Mouse (Mus musculus) spleen, postnatal 36 days (tissue): ENCODE results near the gene Nectin3.
"Not testable (repeated sequence)": the region's sequence is repeated elsewhere in the genome, so short reads cannot be mapped to it uniquely, and the experiment has no call there.

Source experiments
- DNase-seq, 2 experiments: peaks; one replicate each; pipeline ENCODE4 v3.0.0; 2022; ENCODE audit warnings: low spot score in 2 of 2, mixed read lengths in 1 of 2

Gene Nectin3

DNA sequence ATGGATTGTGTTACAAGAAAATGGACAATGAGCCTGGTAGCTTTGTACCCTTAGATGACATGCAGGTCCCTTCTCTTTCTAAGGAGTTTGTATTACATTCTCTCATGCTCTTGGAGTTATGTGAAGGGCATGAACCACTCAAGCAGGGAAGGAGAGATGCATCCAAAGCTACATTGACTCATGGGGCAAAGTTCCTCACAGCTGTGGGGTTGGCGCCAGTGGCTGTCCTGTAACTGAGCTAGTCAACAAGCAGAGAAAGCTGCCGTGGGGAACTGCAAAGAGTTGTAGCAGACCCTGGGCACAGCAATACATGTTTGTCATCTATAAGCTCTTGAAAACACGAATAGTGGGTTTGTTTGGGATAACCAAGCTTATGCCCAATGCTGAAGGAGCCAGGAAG is 82.1 kb downstream of the Nectin3 start:
- DNase-seq: no peak

DNA sequence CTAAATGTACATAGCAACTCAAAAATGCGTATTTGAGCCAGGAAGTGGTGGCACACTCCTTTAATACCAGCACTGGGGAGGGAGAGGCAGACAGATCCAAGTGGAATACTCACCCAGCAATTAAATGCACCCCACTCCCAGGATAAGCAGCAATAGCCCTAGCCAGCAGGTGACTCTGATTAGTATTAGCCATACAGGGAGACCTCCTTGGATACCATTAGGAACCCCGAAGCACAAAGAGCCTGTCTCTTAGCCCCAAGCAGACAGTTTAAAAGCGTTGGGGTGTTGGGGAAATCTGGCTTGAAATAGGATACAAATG is 87.6 kb downstream of the Nectin3 start:
- DNase-seq: no peak

DNA sequence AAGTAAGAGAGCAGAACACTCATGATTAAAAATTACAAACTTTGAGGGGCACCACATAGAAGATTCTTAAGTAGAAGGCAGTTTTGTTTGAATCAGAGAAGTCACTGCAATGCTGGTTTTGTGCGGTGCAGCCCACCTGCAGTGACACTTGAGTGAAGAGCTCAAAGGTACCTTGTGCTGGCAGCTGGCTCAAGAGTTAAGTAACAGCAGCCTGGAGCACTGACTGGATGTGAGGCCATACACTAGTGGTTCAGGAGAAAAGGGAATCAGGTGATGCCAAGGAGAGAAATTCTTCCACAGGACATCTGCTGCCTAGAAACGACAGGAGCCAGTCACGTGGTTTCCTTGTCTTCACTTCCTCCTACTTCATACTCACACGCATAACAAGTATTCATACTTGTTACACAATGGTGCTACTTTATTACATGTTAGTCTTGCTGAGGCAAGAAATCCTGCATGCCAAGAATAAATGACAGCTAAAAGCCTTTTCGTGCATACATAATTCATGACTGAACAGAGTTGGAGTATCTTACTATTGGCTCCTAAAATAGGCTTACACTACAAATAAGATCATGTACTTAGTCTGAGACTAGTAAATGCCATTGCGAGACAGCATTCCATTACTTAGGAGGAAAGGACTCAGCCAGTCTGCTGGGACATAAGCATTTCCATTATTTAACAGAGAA is 88.1 kb downstream of the Nectin3 start:
- no peak for DNase-seq

- no peak for DNase-seq
Observed at GRCm38 (mm10) chr16:46407997-46408396, 90.3 kb downstream of the Nectin3 start.

GRCm38 (mm10) chr16:46406844-46407639 is 91.3 kb downstream of the Nectin3 start:
- no peak for DNase-seq

DNA sequence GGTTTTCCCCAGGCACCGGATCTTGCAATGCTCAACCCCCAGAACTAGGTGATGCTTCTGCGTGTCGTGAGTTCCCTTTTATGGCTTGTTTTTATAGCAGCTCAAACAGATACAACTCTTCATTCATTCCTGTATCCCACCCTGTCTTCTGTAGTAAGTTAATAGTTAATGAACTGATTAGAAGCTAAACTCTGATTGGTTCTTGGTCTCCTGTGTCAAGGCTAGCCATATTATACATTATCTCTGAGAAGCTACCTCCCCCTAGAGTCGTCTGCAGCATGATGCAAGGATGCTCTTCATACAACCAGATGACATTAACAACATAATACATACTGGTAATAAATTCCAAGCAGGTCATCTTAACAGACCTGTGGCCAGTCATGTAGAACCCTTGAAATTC is 100.4 kb downstream of the Nectin3 start:
- DNase-seq: no peak

GRCm38 (mm10) chr16:46389415-46390033 is 108.8 kb downstream of the Nectin3 start:
- no peak for DNase-seq

- no peak for DNase-seq
Observed at GRCm38 (mm10) chr16:46388527-46389414, 109.6 kb downstream of the Nectin3 start.

DNA sequence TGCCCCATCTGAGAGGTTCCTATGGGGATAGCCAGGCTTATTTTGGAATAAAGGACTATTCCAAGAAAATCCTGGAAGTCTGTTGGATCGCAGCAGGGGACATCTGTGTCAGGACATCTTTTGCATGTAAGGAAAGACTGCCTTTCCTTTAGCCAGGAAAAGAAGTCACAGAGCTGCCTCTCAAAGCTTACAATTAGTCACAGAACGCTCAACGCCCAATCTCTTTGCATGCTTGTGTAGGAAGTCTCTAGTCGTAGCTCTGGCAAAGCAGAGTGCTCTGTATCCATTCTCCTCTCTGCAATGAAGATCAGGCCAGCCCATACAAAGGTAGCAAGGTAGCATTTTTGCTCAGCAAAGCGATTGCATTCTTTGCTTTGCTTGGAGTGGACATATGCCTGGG is 114.0 kb downstream of the Nectin3 start:
- DNase-seq: no peak

DNA sequence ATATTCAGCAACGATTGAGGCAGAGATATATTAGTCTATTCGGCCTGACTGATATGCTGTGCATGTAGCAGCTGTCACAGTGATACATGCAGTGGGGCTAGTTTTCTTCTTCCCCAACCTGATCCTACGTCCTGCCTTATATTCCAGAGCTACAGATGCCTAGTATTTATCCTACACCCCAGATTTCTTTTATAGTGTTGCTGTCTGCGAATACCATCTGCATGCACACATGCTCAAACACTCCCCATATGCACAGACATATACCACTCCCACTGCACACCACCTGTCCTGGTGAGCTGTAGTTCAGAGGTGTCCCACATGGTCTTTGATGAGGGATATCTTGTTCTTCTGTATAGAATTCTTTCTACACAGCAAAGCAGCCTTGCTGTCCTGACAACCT is 115.0 kb downstream of the Nectin3 start:
- no peak for DNase-seq

- no peak for DNase-seq
Observed at GRCm38 (mm10) chr16:46376575-46376974, 121.8 kb downstream of the Nectin3 start.

DNA sequence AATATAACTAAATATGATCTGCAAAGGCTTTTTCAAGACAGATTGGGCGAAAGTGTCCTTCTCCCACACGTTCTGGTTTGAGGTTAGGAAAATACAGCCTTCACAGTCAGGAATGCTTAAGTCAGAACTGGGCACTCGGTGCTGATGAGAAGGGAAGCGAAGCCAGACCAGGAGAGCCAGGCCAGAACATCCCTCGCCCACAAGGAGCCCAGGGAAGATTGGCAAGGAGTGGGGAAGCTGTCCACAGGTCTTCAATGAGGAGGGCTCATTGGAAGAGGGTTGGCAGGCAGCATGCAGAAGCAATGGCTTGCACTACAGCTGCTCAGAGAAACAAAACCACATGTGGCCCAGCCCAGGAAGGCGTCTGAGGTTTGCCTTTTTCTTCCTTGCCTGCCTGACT is 136.3 kb downstream of the Nectin3 start:
- no peak for DNase-seq

- DNase-seq: not testable (repeated sequence)
Observed at GRCm38 (mm10) chr16:46357658-46358057, 140.7 kb downstream of the Nectin3 start.

- no peak for DNase-seq
Observed at GRCm38 (mm10) chr16:46356663-46357062, 141.7 kb downstream of the Nectin3 start.
